Mouse (Mus musculus) neural tube, embryonic 15.5 days (tissue): ENCODE results near the gene Jph4. TPM values are rescaled to one million over a fixed set of nuclear protein-coding genes. Genes with fewer than 3 reads are reported as not detected.

Experiments
- ATAC-seq: fragments of 200-750 bp; cut with Nextera tagmentation; 2 replicates; pipeline ENCODE4 v1.8.0; 2017; ENCODE audit warnings: mild to moderate bottlenecking, moderate TSS enrichment, moderate library complexity; ENCODE audit not compliant: low FRiP score
- H3K27ac ChIP-seq: fragments of 300-500 bp; sonication (generic); replicated peaks from 2 replicates; pipeline ENCODE4 v1.5.1; 2015; ENCODE audit warnings: mild to moderate bottlenecking, inconsistent platforms
- H3K27me3 ChIP-seq: fragments of 300-500 bp; sonication (generic); replicated peaks from 2 replicates; pipeline ENCODE4 v1.6.1; 2015; ENCODE audit warnings: inconsistent platforms
- H3K36me3 ChIP-seq: fragments of 300-500 bp; sonication (generic); 2 replicates; pipeline ENCODE4 v1.6.1; 2015; ENCODE audit warnings: inconsistent platforms
- H3K4me1 ChIP-seq: fragments of 300-500 bp; sonication (generic); 2 replicates; pipeline ENCODE4 v1.6.1; 2015; ENCODE audit warnings: inconsistent platforms
- H3K4me2 ChIP-seq: fragments of 300-500 bp; sonication (generic); 2 replicates; pipeline ENCODE4 v1.6.1; 2015; ENCODE audit warnings: inconsistent platforms, mild to moderate bottlenecking, moderate library complexity
- H3K4me3 ChIP-seq: fragments of 300-500 bp; sonication (generic); replicated peaks from 2 replicates; pipeline ENCODE4 v1.5.1; 2015; ENCODE audit warnings: mild to moderate bottlenecking, inconsistent platforms
- H3K9ac ChIP-seq: fragments of 300-500 bp; sonication (generic); replicated peaks from 2 replicates; pipeline ENCODE4 v1.6.1; 2015; ENCODE audit warnings: mild to moderate bottlenecking, inconsistent platforms
- H3K9me3 ChIP-seq: fragments of 300-500 bp; sonication (generic); replicated peaks from 2 replicates; pipeline ENCODE4 v1.6.1; 2016; ENCODE audit warnings: inconsistent platforms
- WGBS: fragments of 180-500 bp; shearing (Covaris S2); methylation state at CpG from one replicate; pipeline ENCODE4 v1.1.7; 2015; ENCODE audit warnings: mixed read lengths; 5-methylcytosine and 5-hydroxymethylcytosine counted together
- polyA plus RNA-seq: library from polyadenylated mRNA; unstranded; fragments of >200 nt; fragmentation: Nextera tagmentation; extraction: Ambion mirVana; gene quantifications from 2 replicates; pipeline ENCODE4 v1.2.1, GENCODE M21; 2015

Gene Jph4
- polyA plus RNA-seq, 1 experiment from 2014 or later, result 37.0 TPM

GRCm38 (mm10) chr14:55092011-55092577 lies 24.6 kb downstream of the Jph4 start, which contains the start of gene Zfhx2:
TSS of gene Zfhx2 (minus strand) at chr14:55092324.
- H3K4me1 ChIP-seq, result peaks cover 73% of the 10 kb centered on the region
- peak within 1 kb of the TSS; percentile 72 for H3K4me3 ChIP-seq
- no peaks in the 10 kb centered on the region for H3K9me3 ChIP-seq
- peak within 1 kb of the TSS; percentile 89 for H3K9ac ChIP-seq
- peak within 1 kb of the TSS; percentile 95 for H3K27ac ChIP-seq
- H3K36me3 ChIP-seq, result no peaks in the 10 kb centered on the region
- ATAC-seq, result peak; percentile 91
- under 1% methylated on average over 34 of the region's 34 CpGs for WGBS
- H3K27me3 ChIP-seq, result no peaks in the 10 kb centered on the region
- H3K4me2 ChIP-seq, result peak within 1 kb of the TSS; percentile 76

GRCm38 (mm10) chr14:55091209-55091865 lies 25.4 kb downstream of the Jph4 start:
- Histone ChIP-seq H3K4me3 (peak overlapping the region; percentile 72), H3K27me3 (no peaks in the 10 kb centered on the region), H3K9me3 (no peaks in the 10 kb centered on the region), H3K9ac (peak overlapping the region; percentile 89), H3K4me2 (peak overlapping the region; percentile 76), H3K27ac (peak overlapping the region; percentile 95), H3K36me3 (no peaks in the 10 kb centered on the region), H3K4me1 (peaks cover 73% of the 10 kb centered on the region)
- WGBS, result 1% methylated on average over 34 of the region's 34 CpGs
- ATAC-seq, result peak; percentile 21

- WGBS, result 29% methylated on average over 13 of the region's 13 CpGs
- H3K27ac ChIP-seq, result peak overlapping the region; percentile 95
- peak overlapping the region; percentile 72 for H3K4me3 ChIP-seq
- no peaks in the 10 kb centered on the region for H3K27me3 ChIP-seq
- peaks cover 77% of the 10 kb centered on the region for H3K4me1 ChIP-seq
- no peak for ATAC-seq
- H3K4me2 ChIP-seq, result peak overlapping the region; percentile 76
- no peaks in the 10 kb centered on the region for H3K36me3 ChIP-seq
- H3K9me3 ChIP-seq, result no peaks in the 10 kb centered on the region
- peak overlapping the region; percentile 89; the same call in 1 of the 2 replicates for H3K9ac ChIP-seq
Observed at GRCm38 (mm10) chr14:55089199-55089947, 27.4 kb downstream of the Jph4 start.

GRCm38 (mm10) chr14:55086009-55086514 lies 30.7 kb downstream of the Jph4 start:
- Histone ChIP-seq H3K9me3 (no peaks in the 10 kb centered on the region), H3K36me3 (no peaks in the 10 kb centered on the region), H3K9ac (no peak overlapping the region; the same call in 1 of the 2 replicates), H3K27ac (peak overlapping the region; percentile 76), H3K4me2 (0 out of 2 replicates have a peak overlapping the region, but pooled peaks have one; percentile 22), H3K27me3 (no peaks in the 10 kb centered on the region), H3K4me1 (peaks cover 79% of the 10 kb centered on the region), H3K4me3 (no peak overlapping the region)
- no peak for ATAC-seq
- WGBS, result 85% methylated on average over 6 of the region's 6 CpGs

GRCm38 (mm10) chr14:55085324-55086008 lies 31.3 kb downstream of the Jph4 start:
- no peak overlapping the region for H3K4me3 ChIP-seq
- H3K27ac ChIP-seq, result peak overlapping the region; percentile 76
- no peak overlapping the region; the same call in 1 of the 2 replicates for H3K9ac ChIP-seq
- WGBS, result 18% methylated on average over 9 of the region's 9 CpGs
- no peaks in the 10 kb centered on the region for H3K9me3 ChIP-seq
- ATAC-seq, result peak; percentile 26; the same call in 1 of the 2 replicates
- peak overlapping the region; percentile 22 for H3K4me2 ChIP-seq
- H3K4me1 ChIP-seq, result peaks cover 76% of the 10 kb centered on the region
- no peaks in the 10 kb centered on the region for H3K27me3 ChIP-seq
- no peaks in the 10 kb centered on the region for H3K36me3 ChIP-seq

- Histone ChIP-seq H3K4me2 (no peak overlapping the region), H3K9me3 (no peaks in the 10 kb centered on the region), H3K27ac (0 out of 2 replicates have a peak overlapping the region, but pooled peaks have one; percentile 33), H3K27me3 (no peaks in the 10 kb centered on the region), H3K36me3 (no peaks in the 10 kb centered on the region), H3K4me1 (peaks cover 74% of the 10 kb centered on the region), H3K9ac (no peak overlapping the region), H3K4me3 (no peak overlapping the region)
- 70% methylated on average over 6 of the region's 6 CpGs for WGBS
- no peak for ATAC-seq
Observed at GRCm38 (mm10) chr14:55083481-55083880, 33.3 kb downstream of the Jph4 start.

- H3K27ac ChIP-seq, result peak overlapping the region; percentile 66
Observed at GRCm38 (mm10) chr14:55081105-55081504, 35.6 kb downstream of the Jph4 start.

GRCm38 (mm10) chr14:55079214-55079970 lies 37.3 kb downstream of the Jph4 start:
- Histone ChIP-seq H3K4me3 (no peak overlapping the region), H3K9me3 (no peaks in the 10 kb centered on the region), H3K27me3 (no peaks in the 10 kb centered on the region), H3K27ac (peak overlapping the region; percentile 87), H3K9ac (peak overlapping the region; percentile 45), H3K4me2 (peak overlapping the region; percentile 49), H3K4me1 (peaks cover 71% of the 10 kb centered on the region), H3K36me3 (peaks cover 7% of the 10 kb centered on the region)
- 15% methylated on average over 8 of the region's 8 CpGs for WGBS
- ATAC-seq, result peak; percentile 49; the same call in 1 of the 2 replicates

More at GRCm38 (mm10) chr14:55081105-55081504, 35.6 kb downstream of the Jph4 start:
- no peaks in the 10 kb centered on the region for H3K27me3 ChIP-seq
- H3K36me3 ChIP-seq, result no peaks in the 10 kb centered on the region
- WGBS, result 11% methylated on average over 5 of the region's 5 CpGs
- H3K9ac ChIP-seq, result no peak overlapping the region
- H3K4me1 ChIP-seq, result peaks cover 74% of the 10 kb centered on the region
- no peaks in the 10 kb centered on the region for H3K9me3 ChIP-seq
- H3K4me2 ChIP-seq, result no peak overlapping the region
- no peak for ATAC-seq
- no peak overlapping the region for H3K4me3 ChIP-seq

- H3K4me2 ChIP-seq, result peak overlapping the region; percentile 49
- H3K27me3 ChIP-seq, result no peaks in the 10 kb centered on the region
- no peaks in the 10 kb centered on the region for H3K9me3 ChIP-seq
- peaks cover 64% of the 10 kb centered on the region for H3K4me1 ChIP-seq
- peak overlapping the region; percentile 87 for H3K27ac ChIP-seq
- H3K36me3 ChIP-seq, result peaks cover 16% of the 10 kb centered on the region
- peak; percentile 70 for ATAC-seq
- WGBS, result 1% methylated on average over 23 of the region's 23 CpGs
- peak overlapping the region; percentile 5; the same call in 1 of the 2 replicates for H3K4me3 ChIP-seq
- peak overlapping the region; percentile 45 for H3K9ac ChIP-seq
Observed at GRCm38 (mm10) chr14:55078366-55078989, 38.3 kb downstream of the Jph4 start.
